Mouse (Mus musculus): ENCODE data around the gene Klk4. TPM values are rescaled to one million over a fixed set of nuclear protein-coding genes. Genes with fewer than 3 reads are reported as not detected.

The Klk4 gene
- not detected in 2 replicates for total RNA-seq (2023)

GRCm38 (mm10) chr7:43880912-43881311, at the start of gene Klk4:
Gene Klk4 (plus strand): TSS chr7:43881160.

GRCm38 (mm10) chr7:43841701-43842100, 39.3 kb upstream of the Klk4 start, which contains the start of gene Klk5:
Gene Klk5 (plus strand): TSS chr7:43841971.

GRCm38 (mm10) chr7:43933440-43933839, 52.5 kb downstream of the Klk4 start, which contains the start of gene Klk15:
Gene Klk15 (plus strand): TSS chr7:43933740.

Other genes starting within 250 kb of the Klk4 start
- gene Ceacam18, start 246.5 kb upstream of the Klk4 start, total RNA-seq (2023): not detected in 2 replicates
- gene Siglece, start 221.0 kb upstream of the Klk4 start, total RNA-seq (2023): 153 and 158 TPM in 2 replicates
- gene Ctu1, start 209.1 kb upstream of the Klk4 start, total RNA-seq (2023): 2.6 and 3.2 TPM in 2 replicates
- gene Klk14, start 190.7 kb upstream of the Klk4 start, total RNA-seq (2023): not detected in 2 replicates
- gene Klk13, start 168.6 kb upstream of the Klk4 start, total RNA-seq (2023): not detected in 2 replicates
- not detected in 2 replicates for gene Klk12, start 112.3 kb upstream of the Klk4 start, total RNA-seq (2023)
- not detected in 2 replicates for gene Klk11, start 106.6 kb upstream of the Klk4 start, total RNA-seq (2023)
- not detected in 2 replicates for gene Klk10, start 100.1 kb upstream of the Klk4 start, total RNA-seq (2023)
- not detected in 2 replicates for gene Klk9, start 89.3 kb upstream of the Klk4 start, total RNA-seq (2023)
- 1.4 and 1.7 TPM in 2 replicates for gene Klk8, start 83.6 kb upstream of the Klk4 start, total RNA-seq (2023)
- not detected in 2 replicates for gene Klk7, start 69.9 kb upstream of the Klk4 start, total RNA-seq (2023)
- gene Klk6, start 56.7 kb upstream of the Klk4 start, total RNA-seq (2023): not detected in 2 replicates
- gene Klk5, start 39.2 kb upstream of the Klk4 start, total RNA-seq (2023): not detected in 2 replicates
- gene Klk15, start 52.6 kb downstream of the Klk4 start, total RNA-seq (2023): not detected in 2 replicates
- not detected in 2 replicates for gene Klk1b8, start 69.5 kb downstream of the Klk4 start, total RNA-seq (2023)
- not detected in 2 replicates for gene Klk1b1, start 85.6 kb downstream of the Klk4 start, total RNA-seq (2023)
- not detected in 2 replicates for gene Klk1b9, start 94.9 kb downstream of the Klk4 start, total RNA-seq (2023)
- gene Klk1b11, start 114.7 kb downstream of the Klk4 start, total RNA-seq (2023): not detected in 2 replicates
- gene Klk1b26, start 131.0 kb downstream of the Klk4 start, total RNA-seq (2023): not detected in 2 replicates
- gene Klk1b27, start 171.1 kb downstream of the Klk4 start, total RNA-seq (2023): not detected in 2 replicates
- gene Klk1b21, start 221.2 kb downstream of the Klk4 start, total RNA-seq (2023): not detected in 2 replicates
- gene Klk1b22, start 231.5 kb downstream of the Klk4 start, total RNA-seq (2023): not detected in 2 replicates

All from neutrophil, adult 65 days (primary cell).